Mouse (Mus musculus) embryonic facial prominence, embryonic 11.5 days (tissue): ENCODE measurements at regions not wholly inside any gene's neighbourhood (a gene's known extent, or its start where the extent isn't known, plus 50 kb on each side); places are given as distances from the start of the nearest gene placed in this dataset.
"Not testable (repeated sequence)": the region's sequence is repeated elsewhere in the genome, so short reads cannot be mapped to it uniquely, and the experiment has no call there.

Experiments
- ATAC-seq: fragments of 200-750 bp; cut with Nextera tagmentation; replicated peaks from 2 replicates; pipeline ENCODE4 v1.8.0; 2017; ENCODE audit warnings: low read depth; ENCODE audit not compliant: insufficient number of reproducible peaks, low FRiP score, low TSS enrichment
- DNase-seq: peaks from one replicate; pipeline ENCODE4 v3.0.0-alpha.2; 2015; ENCODE audit warnings: low spot score
- H3K27ac ChIP-seq: fragments of 300-500 bp; sonication (generic); replicated peaks from 2 replicates; pipeline ENCODE4 v1.5.1; 2014; ENCODE audit warnings: mild to moderate bottlenecking, low read depth, low read length, control low read depth
- H3K27me3 ChIP-seq: fragments of 300-500 bp; sonication (generic); 2 replicates; pipeline ENCODE4 v1.6.1; 2014; ENCODE audit warnings: mild to moderate bottlenecking, low read length, moderate library complexity, mixed read lengths; ENCODE audit not compliant: control insufficient read depth, insufficient read depth
- H3K36me3 ChIP-seq: fragments of 300-500 bp; sonication (generic); replicated peaks from 2 replicates; pipeline ENCODE4 v1.6.1; 2014; ENCODE audit warnings: low read depth, mild to moderate bottlenecking, low read length, moderate library complexity, mixed read lengths; ENCODE audit not compliant: control insufficient read depth, insufficient read depth
- H3K4me1 ChIP-seq: fragments of 300-500 bp; sonication (generic); 2 replicates; pipeline ENCODE4 v1.6.1; 2014; ENCODE audit warnings: low read length, mixed read lengths; ENCODE audit not compliant: control insufficient read depth, insufficient read depth
- H3K4me2 ChIP-seq: fragments of 300-500 bp; sonication (generic); 2 replicates; pipeline ENCODE4 v1.6.1; 2014; ENCODE audit warnings: low read depth, mild to moderate bottlenecking, control low read depth, low read length, moderate library complexity
- H3K4me3 ChIP-seq: fragments of 300-500 bp; sonication (generic); 2 replicates; pipeline ENCODE4 v1.5.1; 2014; ENCODE audit warnings: low read depth, low read length, control low read depth
- H3K9ac ChIP-seq: fragments of 300-500 bp; sonication (generic); replicated peaks from 2 replicates; pipeline ENCODE4 v1.6.1; 2014; ENCODE audit warnings: mild to moderate bottlenecking, control low read depth, low read length
- H3K9me3 ChIP-seq: fragments of 300-500 bp; sonication (generic); replicated peaks from 2 replicates; pipeline ENCODE4 v1.6.1; 2016; ENCODE audit warnings: mild to moderate bottlenecking, low read length, inconsistent platforms, mixed read lengths; ENCODE audit not compliant: control insufficient read depth
- WGBS: fragments of 180-500 bp; shearing (Covaris S2); extraction: QIAGEN DNeasy Blood & Tissue Kit; methylation state at CpG from one replicate; pipeline ENCODE4 v1.1.7; 2014; 5-methylcytosine and 5-hydroxymethylcytosine counted together

- no peak overlapping the region for H3K4me2 ChIP-seq
- DNase-seq: no peak
- no peaks in the 10 kb centered on the region for H3K36me3 ChIP-seq
- H3K27ac ChIP-seq: no peak overlapping the region
- no peak overlapping the region for H3K4me3 ChIP-seq
- no peaks in the 10 kb centered on the region for H3K9me3 ChIP-seq
- no peaks in the 10 kb centered on the region for H3K27me3 ChIP-seq
- H3K4me1 ChIP-seq: no peaks in the 10 kb centered on the region
- no peak overlapping the region for H3K9ac ChIP-seq
- no peak for ATAC-seq
- WGBS: 91% methylated on average over 2 of the region's 2 CpGs
Observed at GRCm38 (mm10) chr3:5806947-5807575, 56.5 kb downstream of the Gm8797 start.

DNA sequence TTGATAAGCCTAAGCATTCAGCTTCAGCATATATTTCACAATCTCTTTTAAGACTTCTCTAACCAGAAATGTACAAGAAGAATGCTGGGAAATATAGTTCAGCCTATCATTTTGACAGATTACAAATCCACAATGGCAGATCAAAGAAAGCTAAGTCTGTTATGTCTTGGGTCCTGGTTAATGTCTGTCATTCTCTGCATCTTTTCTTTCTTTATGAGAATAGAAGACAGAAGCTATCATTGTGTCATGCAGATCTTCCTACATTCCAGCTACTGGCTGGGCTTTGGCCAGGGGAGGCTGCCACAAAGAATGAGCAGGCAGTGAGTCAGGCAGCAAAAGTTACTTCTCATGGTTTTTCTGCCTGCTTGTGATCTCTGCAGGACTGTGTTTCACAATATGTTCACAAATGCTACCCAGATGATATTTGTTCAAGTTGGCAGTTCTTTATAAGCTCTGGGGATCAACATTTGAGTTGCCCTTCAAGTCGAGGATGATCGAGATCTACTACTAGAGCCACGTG, 60.5 kb downstream of the Gm8797 start:
- WGBS: 92% methylated on average over 3 of the region's 3 CpGs
- no peak overlapping the region for H3K9ac ChIP-seq
- no peaks in the 10 kb centered on the region for H3K36me3 ChIP-seq
- H3K9me3 ChIP-seq: no peaks in the 10 kb centered on the region
- no peaks in the 10 kb centered on the region for H3K27me3 ChIP-seq
- no peak overlapping the region for H3K27ac ChIP-seq
- ATAC-seq (no peak), DNase-seq (no peak)
- no peak overlapping the region for H3K4me2 ChIP-seq
- no peaks in the 10 kb centered on the region for H3K4me1 ChIP-seq
- H3K4me3 ChIP-seq: no peak overlapping the region

DNA sequence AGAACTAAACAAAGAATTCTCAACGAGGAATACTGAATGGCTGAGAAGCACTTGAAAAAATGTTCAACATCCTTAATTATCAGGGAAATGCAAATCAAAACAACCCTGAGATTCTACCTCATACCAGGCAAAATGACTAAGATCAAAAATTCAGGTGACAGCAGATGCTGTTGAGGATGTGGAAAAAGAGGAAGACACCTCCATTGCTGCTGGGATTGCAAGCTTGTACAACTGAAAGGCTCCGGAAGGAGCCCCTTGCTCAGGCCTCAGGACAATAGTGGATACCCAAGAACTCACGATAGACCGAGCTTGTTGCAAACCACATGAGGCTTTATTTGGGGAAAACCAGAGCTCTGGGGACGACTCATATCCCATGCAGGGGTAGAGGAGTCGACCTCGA, 69.6 kb downstream of the Gm8797 start:
- H3K27me3 ChIP-seq, H3K27ac ChIP-seq, H3K4me3 ChIP-seq, H3K4me1 ChIP-seq, H3K4me2 ChIP-seq, H3K9me3 ChIP-seq, H3K9ac ChIP-seq, ATAC-seq, H3K36me3 ChIP-seq, DNase-seq: not testable (repeated sequence)
- 86% methylated on average over 7 of the region's 7 CpGs for WGBS

GRCm38 (mm10) chr3:5860237-5860636, 109.6 kb downstream of the Gm8797 start:
- not testable (repeated sequence) for ATAC-seq

GRCm38 (mm10) chr3:5870407-5870806, 119.8 kb downstream of the Gm8797 start:
- Histone ChIP-seq H3K4me2 (no peak overlapping the region), H3K27me3 (no peaks in the 10 kb centered on the region), H3K4me1 (no peaks in the 10 kb centered on the region), H3K4me3 (no peak overlapping the region), H3K9me3 (no peaks in the 10 kb centered on the region), H3K9ac (no peak overlapping the region), H3K36me3 (no peaks in the 10 kb centered on the region), H3K27ac (no peak overlapping the region)
- WGBS: 66% methylated on average over 2 of the region's 2 CpGs
- ATAC-seq (no peak), DNase-seq (no peak)

More at GRCm38 (mm10) chr3:5860237-5860636, 109.6 kb downstream of the Gm8797 start:
- not testable (repeated sequence) for H3K4me2 ChIP-seq, H3K36me3 ChIP-seq, H3K27ac ChIP-seq, H3K9ac ChIP-seq, DNase-seq, H3K4me1 ChIP-seq, H3K9me3 ChIP-seq, H3K27me3 ChIP-seq, H3K4me3 ChIP-seq
- 37% methylated on average over 18 of the region's 20 CpGs for WGBS

DNA sequence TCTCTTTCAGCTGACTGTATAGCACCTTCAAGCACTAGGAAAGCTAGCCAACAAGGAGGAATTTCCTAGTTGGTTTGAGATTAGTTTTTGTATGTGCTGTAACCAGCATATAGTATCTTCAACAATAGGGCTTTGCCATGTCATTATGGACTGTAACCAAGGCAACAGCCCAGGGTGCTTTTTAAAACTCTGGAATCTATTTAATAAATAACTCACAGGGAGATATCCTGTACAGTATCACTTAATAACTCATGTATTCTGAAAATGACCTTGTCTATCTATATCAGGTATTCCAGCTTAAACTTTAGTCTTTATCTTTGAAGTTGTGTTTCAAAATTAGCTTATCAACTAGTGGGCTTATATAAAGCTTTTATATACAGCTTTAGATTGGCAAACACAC, 128.5 kb downstream of the Gm8797 start:
- Histone ChIP-seq H3K4me1 (no peaks in the 10 kb centered on the region), H3K4me3 (no peak overlapping the region), H3K27me3 (no peaks in the 10 kb centered on the region), H3K27ac (no peak overlapping the region), H3K9me3 (no peaks in the 10 kb centered on the region), H3K9ac (no peak overlapping the region), H3K4me2 (no peak overlapping the region), H3K36me3 (no peaks in the 10 kb centered on the region)
- ATAC-seq: no peak
- no peak for DNase-seq

GRCm38 (mm10) chr3:5917536-5917935, 166.9 kb downstream of the Gm8797 start:
- DNase-seq: no peak
- Histone ChIP-seq H3K27me3 (no peaks in the 10 kb centered on the region), H3K9ac (no peak overlapping the region), H3K9me3 (no peaks in the 10 kb centered on the region), H3K27ac (no peak overlapping the region), H3K36me3 (no peaks in the 10 kb centered on the region), H3K4me3 (no peak overlapping the region), H3K4me2 (no peak overlapping the region), H3K4me1 (no peaks in the 10 kb centered on the region)
- no peak for ATAC-seq
- 82% methylated on average over 1 of the region's 1 CpGs for WGBS

GRCm38 (mm10) chr3:5950243-5950642, 199.6 kb downstream of the Gm8797 start:
- WGBS: 88% methylated on average over 11 of the region's 11 CpGs
- not testable (repeated sequence) for DNase-seq, ATAC-seq, H3K4me2 ChIP-seq, H3K27me3 ChIP-seq, H3K36me3 ChIP-seq, H3K27ac ChIP-seq, H3K9ac ChIP-seq, H3K4me3 ChIP-seq, H3K4me1 ChIP-seq, H3K9me3 ChIP-seq
